Mouse (Mus musculus) lung, postnatal 0 days (tissue): Measurements from ENCODE around the gene Omd. TPM values are rescaled to one million over a fixed set of nuclear protein-coding genes. Genes with fewer than 3 reads are reported as not detected.

Experiments
- ATAC-seq: fragments of 200-750 bp; cut with Nextera tagmentation; 2 replicates; pipeline ENCODE4 v1.8.0; 2017; ENCODE audit warnings: moderate library complexity
- DNase-seq: peaks from one replicate; pipeline ENCODE4 v3.0.0-alpha.2; 2016; ENCODE audit warnings: low spot score
- H3K27ac ChIP-seq: fragments of 300-500 bp; sonication (generic); 2 replicates; pipeline ENCODE4 v1.5.1; 2014; ENCODE audit warnings: antibody characterized with exemption, mild to moderate bottlenecking, low read length, mixed read lengths
- H3K27me3 ChIP-seq: fragments of 300-500 bp; sonication (generic); replicated peaks from 2 replicates; pipeline ENCODE4 v1.6.1; 2014; ENCODE audit warnings: low read length, mixed read lengths; ENCODE audit not compliant: insufficient read depth
- H3K36me3 ChIP-seq: fragments of 300-500 bp; sonication (generic); 2 replicates; pipeline ENCODE4 v1.6.1; 2014; ENCODE audit warnings: low read length, mixed read lengths; ENCODE audit not compliant: insufficient read depth
- H3K4me1 ChIP-seq: fragments of 300-500 bp; sonication (generic); 2 replicates; pipeline ENCODE4 v1.6.1; 2014; ENCODE audit warnings: antibody characterized with exemption, low read depth, low read length, mixed read lengths; ENCODE audit not compliant: insufficient read depth
- H3K4me2 ChIP-seq: fragments of 300-500 bp; sonication (generic); replicated peaks from 2 replicates; pipeline ENCODE4 v1.6.1; 2014; ENCODE audit warnings: low read depth, mild to moderate bottlenecking, low read length, moderate library complexity, mixed read lengths
- H3K4me3 ChIP-seq: fragments of 300-500 bp; sonication (generic); 2 replicates; pipeline ENCODE4 v1.5.1; 2014; ENCODE audit warnings: low read depth, low read length
- H3K9ac ChIP-seq: fragments of 300-500 bp; sonication (generic); replicated peaks from 2 replicates; pipeline ENCODE4 v1.6.1; 2014; ENCODE audit warnings: low read depth, mild to moderate bottlenecking
- H3K9me3 ChIP-seq: fragments of 300-500 bp; sonication (generic); 2 replicates; pipeline ENCODE4 v1.6.1; 2016; ENCODE audit warnings: low read length, mixed read lengths
- CTCF ChIP-seq: IDR thresholded peaks from 2 replicates; pipeline ENCODE4 v1.5.1; 2016; ENCODE audit warnings: antibody characterized with exemption, mild to moderate bottlenecking
- EP300 ChIP-seq: IDR thresholded peaks from 2 replicates; pipeline ENCODE4 v1.6.1; 2016; ENCODE audit warnings: antibody characterized with exemption, mild to moderate bottlenecking, control low read depth
- WGBS: fragments of 180-500 bp; shearing (Covaris S2); extraction: QIAGEN DNeasy Blood & Tissue Kit; methylation state at CpG from one replicate; pipeline ENCODE4 v1.1.7; 2014; 5-methylcytosine and 5-hydroxymethylcytosine counted together
- polyA plus RNA-seq: library from polyadenylated mRNA; unstranded; fragments of >200 nt; fragmentation: Nextera tagmentation; extraction: Ambion mirVana; gene quantifications from 2 replicates; pipeline ENCODE4 v1.2.1, GENCODE M21; 2015

Omd gene
- polyA plus RNA-seq, 1 experiment from 2014 or later, result 0.74 TPM

DNA sequence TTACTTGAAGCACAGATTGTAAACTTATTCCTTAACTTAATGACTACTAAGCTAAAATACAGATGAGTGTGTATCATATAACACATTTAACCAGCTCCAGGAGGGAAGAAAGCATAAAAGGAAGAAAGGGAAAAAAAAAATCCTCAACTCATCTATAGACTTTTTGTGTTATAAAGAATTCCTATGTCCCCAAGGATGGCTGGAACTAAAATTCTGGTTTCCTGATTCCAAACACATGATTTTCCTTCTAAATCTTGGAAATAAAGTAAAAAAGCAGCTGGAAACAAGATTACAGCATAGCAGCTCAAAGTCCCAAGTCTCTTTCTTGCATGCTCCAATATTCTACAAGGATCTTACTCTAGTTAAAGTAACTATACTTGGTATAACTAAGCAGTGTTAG is 21.3 kb downstream of the Omd start:
- ATAC-seq, result no peak
- Histone ChIP-seq H3K4me1 (no peaks in the 10 kb centered on the region), H3K9me3 (no peaks in the 10 kb centered on the region), H3K27ac (no peak overlapping the region), H3K9ac (no peak overlapping the region), H3K36me3 (no peaks in the 10 kb centered on the region), H3K27me3 (no peaks in the 10 kb centered on the region), H3K4me2 (no peak overlapping the region), H3K4me3 (no peak overlapping the region)
- DNase-seq, result no peak
- TF ChIP-seq CTCF (no peak), EP300 (no peak)

DNA sequence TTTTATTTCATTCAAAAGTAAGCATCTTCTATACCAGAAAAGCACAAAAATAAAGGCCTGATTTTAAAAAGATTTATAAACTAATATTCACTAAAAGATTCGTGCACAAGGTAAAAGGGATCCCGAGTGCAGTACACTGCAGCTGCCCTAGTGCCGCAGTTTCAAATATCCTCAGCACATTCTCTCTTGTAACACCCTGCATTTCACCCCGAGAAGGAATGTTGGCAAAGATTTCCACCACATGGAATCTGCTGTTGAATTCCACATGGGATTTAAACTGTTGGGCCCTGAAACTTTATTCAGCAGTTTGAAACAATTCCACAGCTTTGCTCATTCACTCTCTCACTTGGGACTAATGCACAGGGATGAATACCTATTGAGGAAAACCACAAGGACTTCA is 25.5 kb downstream of the Omd start, which contains the start of gene Ogn:
Gene Ogn, plus strand, starts transcription at position 333 of the 400 bp plus-strand sequence.
- no peak within 1 kb of the TSS for H3K27ac ChIP-seq
- H3K4me1 ChIP-seq, result no peaks in the 10 kb centered on the region
- DNase-seq (peak; percentile 78), ATAC-seq (peak; percentile 53; the same call in 1 of the 2 replicates)
- WGBS, result 58% methylated on average over 4 of the region's 4 CpGs
- no peaks in the 10 kb centered on the region for H3K36me3 ChIP-seq
- peak within 1 kb of the TSS; percentile 30; the same call in 1 of the 2 replicates for H3K4me2 ChIP-seq
- peak within 1 kb of the TSS; percentile 20 for H3K4me3 ChIP-seq
- H3K9ac ChIP-seq, result peak within 1 kb of the TSS; percentile 26; the same call in 1 of the 2 replicates
- H3K9me3 ChIP-seq, result no peaks in the 10 kb centered on the region
- no peaks in the 10 kb centered on the region for H3K27me3 ChIP-seq
- TF ChIP-seq EP300, result 0 out of 2 replicates have a peak, but pooled peaks have one; percentile 19
- peak; percentile 13; the same call in 1 of the 2 replicates for TF ChIP-seq CTCF

DNA sequence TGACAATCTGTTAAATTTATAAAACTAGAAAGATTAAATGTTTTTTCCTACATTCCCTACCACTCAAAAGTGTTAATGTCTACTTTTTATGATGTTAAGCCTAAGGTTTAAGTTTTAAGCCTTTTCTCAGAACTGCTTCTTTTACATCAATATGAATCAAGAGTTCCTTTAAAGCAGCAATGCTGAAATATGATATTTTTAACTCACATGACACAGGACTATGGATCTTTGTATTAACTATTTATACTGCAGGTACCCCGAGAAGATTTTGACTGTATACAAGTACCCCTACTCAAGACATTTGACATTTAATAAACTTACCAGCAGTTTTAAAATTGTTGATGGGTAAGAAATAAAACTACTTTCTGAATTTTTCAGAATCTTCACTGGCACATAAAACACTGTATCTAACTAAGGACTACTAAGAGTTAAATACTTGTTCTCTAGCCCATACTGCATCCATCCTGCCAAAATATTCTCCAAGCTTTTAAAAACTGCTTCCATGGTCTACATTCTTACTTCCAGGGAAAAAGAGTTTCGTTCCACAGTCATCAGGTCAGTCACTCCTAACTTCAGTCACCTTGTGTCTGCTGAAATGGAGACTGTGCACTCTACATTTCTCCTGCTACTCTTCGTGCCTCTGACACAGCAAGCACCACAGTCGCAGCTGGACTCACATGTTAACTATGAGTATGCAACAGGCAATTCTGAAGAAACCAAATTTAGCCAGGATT is 26.5 kb downstream of the Omd start:
- peak overlapping the region; percentile 26; the same call in 1 of the 2 replicates for H3K9ac ChIP-seq
- H3K36me3 ChIP-seq, result no peaks in the 10 kb centered on the region
- DNase-seq (no peak), ATAC-seq (no peak)
- TF ChIP-seq EP300 (no peak), CTCF (no peak)
- H3K4me3 ChIP-seq, result peak overlapping the region; percentile 20
- H3K4me1 ChIP-seq, result no peaks in the 10 kb centered on the region
- H3K4me2 ChIP-seq, result 0 out of 2 replicates have a peak overlapping the region, but pooled peaks have one; percentile 30
- H3K27me3 ChIP-seq, result no peaks in the 10 kb centered on the region
- no peak overlapping the region for H3K27ac ChIP-seq
- no peaks in the 10 kb centered on the region for H3K9me3 ChIP-seq
- 59% methylated on average over 4 of the region's 4 CpGs for WGBS

DNA sequence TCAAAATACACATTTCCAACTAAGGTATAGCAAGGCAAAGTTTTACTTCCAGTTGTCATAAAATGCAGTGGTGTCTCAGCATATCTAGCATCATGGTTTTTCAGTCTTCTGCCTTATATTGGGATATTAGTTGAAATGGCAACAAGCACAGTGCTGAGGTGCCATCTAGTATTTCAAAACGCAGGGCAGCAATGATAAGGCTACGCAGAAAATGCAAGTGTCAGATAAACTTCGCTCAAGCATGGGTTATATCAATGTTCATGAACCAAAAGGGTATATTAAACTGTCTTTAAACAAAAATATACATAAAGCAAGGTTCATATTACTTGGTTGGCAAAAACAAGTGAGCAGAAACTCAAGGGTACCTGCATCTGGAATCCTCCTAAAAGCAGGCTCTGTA is 34.8 kb downstream of the Omd start:
- no peaks in the 10 kb centered on the region for H3K27me3 ChIP-seq
- no peak overlapping the region for H3K9ac ChIP-seq
- DNase-seq, result no peak
- no peaks in the 10 kb centered on the region for H3K36me3 ChIP-seq
- H3K4me1 ChIP-seq, result no peaks in the 10 kb centered on the region
- no peak for ATAC-seq
- H3K9me3 ChIP-seq, result no peaks in the 10 kb centered on the region
- H3K4me3 ChIP-seq, result no peak overlapping the region
- TF ChIP-seq CTCF (no peak), EP300 (no peak)
- H3K4me2 ChIP-seq, result no peak overlapping the region
- WGBS, result 85% methylated on average over 3 of the region's 3 CpGs
- no peak overlapping the region for H3K27ac ChIP-seq

DNA sequence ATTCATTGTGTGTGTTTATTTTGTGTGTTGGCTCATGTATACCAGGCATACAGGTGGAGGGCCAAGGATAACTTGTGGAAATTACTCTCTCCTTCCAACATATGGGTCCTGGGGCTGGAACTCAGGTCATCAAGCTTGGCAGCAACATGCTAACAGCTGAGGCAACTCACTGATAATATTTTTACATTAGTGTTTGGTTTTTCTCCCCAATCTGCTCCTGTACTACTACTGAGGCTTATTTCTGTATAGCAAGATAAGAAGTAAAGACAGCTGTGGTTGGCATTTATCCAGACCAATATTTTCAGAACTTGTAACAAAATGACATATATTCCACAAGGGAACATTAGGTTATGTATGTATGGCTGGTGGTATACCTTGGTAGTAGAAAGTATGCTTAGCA is 36.1 kb downstream of the Omd start:
- TF ChIP-seq EP300 (no peak), CTCF (no peak)
- H3K27me3 ChIP-seq, result no peaks in the 10 kb centered on the region
- no peak overlapping the region for H3K9ac ChIP-seq
- no peaks in the 10 kb centered on the region for H3K36me3 ChIP-seq
- no peak for ATAC-seq
- no peaks in the 10 kb centered on the region for H3K9me3 ChIP-seq
- H3K4me2 ChIP-seq, result no peak overlapping the region
- H3K4me1 ChIP-seq, result no peaks in the 10 kb centered on the region
- DNase-seq, result no peak
- H3K27ac ChIP-seq, result no peak overlapping the region
- no peak overlapping the region for H3K4me3 ChIP-seq

DNA sequence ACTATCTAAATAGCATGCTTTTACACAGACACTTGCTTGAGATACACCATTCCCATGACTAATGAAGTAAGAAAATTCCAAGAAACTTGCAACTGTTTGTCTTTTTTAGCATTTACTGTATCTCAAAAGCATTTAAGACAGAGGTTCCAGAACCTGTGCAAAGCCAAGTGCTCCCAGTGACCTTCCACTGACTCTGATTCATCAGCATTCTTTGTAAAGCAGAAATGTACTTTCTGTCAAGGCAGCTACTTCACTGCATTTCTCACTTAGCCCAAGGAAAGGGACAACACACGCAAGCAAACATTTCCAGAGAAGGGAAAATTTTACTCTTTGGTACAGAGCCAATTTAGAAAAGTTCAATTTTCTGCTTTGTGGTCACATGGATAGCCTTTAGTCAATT is 41.0 kb downstream of the Omd start:
- Histone ChIP-seq H3K4me3 (no peak overlapping the region), H3K27me3 (no peaks in the 10 kb centered on the region), H3K4me1 (no peaks in the 10 kb centered on the region), H3K4me2 (no peak overlapping the region), H3K36me3 (no peaks in the 10 kb centered on the region), H3K27ac (no peak overlapping the region), H3K9me3 (no peaks in the 10 kb centered on the region), H3K9ac (no peak overlapping the region)
- TF ChIP-seq EP300 (peak; percentile 25; the same call in 1 of the 2 replicates), CTCF (no peak)
- WGBS, result 38% methylated on average over 1 of the region's 1 CpGs
- DNase-seq, result peak; percentile 54
- peak; percentile 23; the same call in 1 of the 2 replicates for ATAC-seq
